Mouse (Mus musculus) B cell, adult 2 months (primary cell): ENCODE measurements around the gene Trim37.
"Not testable (repeated sequence)": the region's sequence is repeated elsewhere in the genome, so short reads cannot be mapped to it uniquely, and the experiment has no call there.

Source experiments
- DNase-seq, 2 experiments: peaks; one replicate each; pipeline ENCODE4 v3.0.0; 2022

Trim37 gene

DNA sequence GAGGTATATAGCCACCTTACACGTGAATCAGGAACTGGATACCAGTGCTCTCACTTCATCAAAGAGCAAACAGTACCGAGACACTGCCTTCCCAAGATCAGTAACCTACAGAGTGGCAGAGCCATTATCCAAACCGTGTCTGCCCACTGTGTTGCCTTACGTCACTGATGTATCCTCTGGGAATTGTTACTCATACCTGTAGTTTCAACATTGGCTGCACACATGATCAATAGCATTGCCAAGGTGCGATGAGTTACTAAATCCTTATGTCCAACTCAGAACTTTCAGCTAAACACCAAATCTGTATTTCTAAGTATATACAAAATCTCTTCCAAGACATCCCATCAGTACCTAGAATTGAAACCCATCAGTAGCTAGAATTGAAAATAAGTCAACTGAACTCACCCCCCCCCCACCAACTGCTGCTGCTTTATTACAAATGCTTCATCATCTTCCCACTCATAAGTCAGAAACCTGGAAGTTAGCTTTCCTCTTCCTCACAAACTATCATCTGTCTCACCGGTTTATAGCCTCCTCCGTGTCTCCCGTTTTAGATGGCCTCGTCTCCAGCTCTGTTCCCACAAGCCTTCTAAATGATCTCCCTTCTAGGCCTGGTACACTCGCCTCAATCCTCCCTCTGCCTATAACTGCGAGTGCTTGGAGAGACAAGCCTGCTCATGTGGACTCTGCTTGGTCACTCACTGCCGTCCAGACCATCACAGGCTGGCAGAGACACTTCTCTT is 108.0 kb downstream of the Trim37 start:
- no peak for DNase-seq

DNA sequence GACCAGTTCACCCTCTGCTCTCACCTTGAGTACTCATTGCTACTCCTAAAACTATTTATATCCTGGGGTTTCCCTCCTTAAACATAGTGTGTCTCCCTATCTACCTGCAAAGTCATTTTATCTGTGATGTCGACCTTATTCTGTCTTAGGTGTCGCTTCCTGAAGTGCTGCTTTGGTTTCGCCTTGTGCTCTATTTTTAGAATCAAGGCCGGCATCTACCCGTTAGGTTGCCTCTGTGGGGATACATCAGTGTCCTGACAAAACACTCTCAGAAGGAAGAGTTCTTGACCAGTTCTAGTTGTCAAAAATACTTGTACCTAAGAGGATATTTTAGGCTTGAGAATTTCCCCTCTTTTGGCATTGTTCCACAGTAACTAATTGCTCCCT is 108.6 kb downstream of the Trim37 start:
- DNase-seq = no peak

DNA sequence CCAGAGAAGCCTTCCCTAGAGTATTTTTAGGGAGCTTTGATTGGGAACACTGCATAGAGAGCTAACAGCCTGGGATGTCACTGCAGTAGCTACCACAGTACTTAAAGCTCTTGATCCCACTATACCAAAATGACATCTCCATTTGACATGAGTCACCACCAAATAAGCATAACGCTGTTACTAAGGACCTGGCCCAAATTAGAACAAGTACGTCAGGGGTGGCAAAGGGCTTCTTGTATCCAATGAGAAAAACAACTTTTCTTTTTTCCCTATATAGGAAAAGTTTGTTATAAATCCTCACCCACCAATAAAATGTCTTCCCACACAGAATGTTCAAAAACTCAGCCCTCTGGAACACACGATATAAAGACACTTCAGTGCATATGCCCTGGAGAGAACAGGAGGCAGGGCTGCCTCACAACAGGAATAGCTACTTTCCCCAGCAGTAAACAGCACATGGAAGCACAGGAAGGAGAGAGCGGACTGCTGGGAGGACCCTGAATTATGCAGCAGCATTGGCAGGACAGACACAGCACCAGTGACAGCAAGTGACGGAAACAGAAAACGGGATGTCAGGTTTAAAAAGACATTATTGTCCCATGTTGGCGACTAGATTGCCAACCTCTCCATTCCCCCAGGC is 112.1 kb downstream of the Trim37 start:
- DNase-seq = no peak

DNA sequence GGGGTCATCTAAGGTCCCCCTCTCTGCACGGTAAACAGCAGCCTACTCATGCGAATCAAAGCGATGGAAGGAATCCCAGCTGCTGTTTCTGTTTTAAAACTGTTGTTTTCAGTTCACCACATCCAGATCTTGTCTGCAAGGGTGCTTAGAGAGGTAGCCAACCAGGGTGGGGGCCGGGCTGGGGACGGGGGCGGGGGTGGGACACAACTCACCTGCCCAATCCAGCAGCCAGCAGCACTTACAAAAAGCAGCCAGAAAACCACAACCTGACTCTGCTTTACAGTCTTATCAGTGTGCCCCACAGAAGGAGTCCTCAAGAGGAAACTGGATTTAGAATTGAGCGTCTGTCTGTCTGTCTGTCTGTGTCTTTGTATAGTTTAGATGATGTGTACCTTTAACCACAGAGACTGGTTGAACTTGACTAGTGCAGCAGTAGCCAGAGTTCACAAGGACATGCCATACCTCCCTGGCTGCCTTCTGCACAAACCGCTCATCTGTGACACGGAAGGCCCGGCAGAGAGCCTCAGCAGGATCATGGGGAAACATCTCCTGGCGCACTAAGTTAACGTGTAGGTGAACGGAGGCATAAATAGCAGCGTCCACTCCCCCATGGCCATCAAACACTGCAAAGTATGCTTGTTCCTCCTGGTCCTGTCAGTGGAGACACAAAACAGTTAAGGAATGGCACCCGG is 113.4 kb downstream of the Trim37 start:
- DNase-seq = no peak

DNA sequence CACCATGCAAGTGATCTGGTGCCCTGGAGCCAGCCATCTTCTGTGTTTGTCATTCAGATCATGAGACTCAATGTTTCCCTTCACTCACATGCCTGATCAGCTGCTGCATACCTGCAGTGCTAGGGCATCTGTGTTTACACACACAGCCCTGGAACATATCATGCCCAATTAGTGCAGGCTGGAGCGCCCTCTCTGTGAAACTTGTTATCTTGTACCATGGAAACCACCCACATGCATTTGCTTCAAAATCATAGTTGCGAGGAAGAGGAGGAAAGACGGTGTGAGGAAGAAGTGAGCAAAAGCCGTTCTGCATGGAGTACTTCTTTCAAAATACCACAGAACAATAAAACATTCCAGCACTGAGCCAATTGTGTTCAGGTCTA is 113.9 kb downstream of the Trim37 start:
- no peak for DNase-seq

DNA sequence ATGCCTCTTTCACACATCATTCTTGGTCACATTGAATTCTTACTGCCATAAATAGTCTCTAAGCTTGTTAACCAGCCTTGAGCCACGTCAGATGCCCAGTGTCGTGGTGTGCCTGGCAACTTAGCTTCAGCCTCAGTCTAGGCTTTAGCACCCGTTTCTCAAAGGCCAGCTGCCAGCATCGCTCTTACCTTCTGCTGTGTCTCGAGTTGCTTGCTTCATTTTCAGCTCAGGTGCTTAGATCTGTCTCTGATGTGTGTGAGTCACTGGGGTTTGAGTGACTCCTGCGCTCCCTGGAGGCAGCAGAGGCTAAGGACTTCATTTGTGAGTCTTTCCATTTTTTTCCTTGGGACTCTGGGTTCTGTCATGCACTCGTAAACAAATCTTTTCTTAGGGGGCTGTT is 114.4 kb downstream of the Trim37 start:
- no peak for DNase-seq

DNA sequence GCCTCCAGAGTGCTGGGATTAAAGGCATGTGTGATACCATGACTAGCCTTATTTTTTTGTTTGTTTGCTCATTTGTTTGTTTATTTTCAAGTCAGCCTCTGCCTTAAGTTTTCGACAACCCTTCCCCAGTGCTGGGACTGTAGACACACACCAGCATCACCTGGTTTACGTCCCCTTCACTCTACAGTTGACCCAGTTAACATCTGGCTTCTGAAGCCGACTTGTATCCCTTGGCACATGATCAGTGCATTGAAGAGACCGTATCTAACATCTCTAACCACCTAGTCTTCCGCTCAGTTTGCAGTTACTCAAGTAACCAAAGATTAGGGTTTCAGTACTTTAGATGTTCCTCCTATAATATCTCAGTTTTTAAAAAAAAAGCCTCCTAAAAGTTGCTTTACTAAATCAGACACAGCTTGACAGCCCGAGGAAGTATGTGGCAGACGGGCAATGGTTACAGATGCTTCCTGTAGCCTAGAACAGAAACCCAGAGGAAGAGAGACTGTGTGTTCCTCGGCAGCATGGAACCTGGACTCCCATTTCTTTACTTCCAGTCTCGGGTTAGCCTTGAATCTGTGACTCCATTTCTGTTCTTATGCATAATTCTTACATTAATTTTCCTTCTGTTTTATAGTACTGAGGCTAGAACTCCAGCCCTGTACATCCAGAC is 118.4 kb downstream of the Trim37 start:
- DNase-seq = no peak

DNA sequence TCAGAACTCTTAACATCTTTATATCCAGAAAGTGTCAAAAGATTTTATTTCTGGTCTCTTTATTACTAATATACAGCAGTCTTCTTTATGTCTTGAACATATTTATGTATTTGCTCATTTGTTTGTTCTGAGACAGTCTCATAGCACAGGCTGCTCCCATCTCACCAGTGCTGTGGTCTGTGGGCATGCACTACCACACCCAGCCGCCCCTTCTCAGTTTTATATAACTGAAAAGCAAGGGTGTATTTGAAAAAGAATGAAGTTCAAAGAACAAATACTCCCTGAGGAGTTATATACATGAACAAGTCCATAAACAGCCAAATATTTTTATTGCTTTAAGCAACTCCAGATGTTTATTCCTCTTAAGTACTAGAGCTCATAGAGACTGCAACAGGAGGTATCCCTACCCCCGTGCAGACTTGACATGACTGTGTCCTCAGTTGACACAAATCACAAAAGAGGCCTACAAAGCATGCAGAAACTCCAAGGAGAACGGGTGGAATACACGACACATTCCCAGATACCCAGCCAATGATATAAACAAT is 119.3 kb downstream of the Trim37 start:
- DNase-seq = no peak

DNA sequence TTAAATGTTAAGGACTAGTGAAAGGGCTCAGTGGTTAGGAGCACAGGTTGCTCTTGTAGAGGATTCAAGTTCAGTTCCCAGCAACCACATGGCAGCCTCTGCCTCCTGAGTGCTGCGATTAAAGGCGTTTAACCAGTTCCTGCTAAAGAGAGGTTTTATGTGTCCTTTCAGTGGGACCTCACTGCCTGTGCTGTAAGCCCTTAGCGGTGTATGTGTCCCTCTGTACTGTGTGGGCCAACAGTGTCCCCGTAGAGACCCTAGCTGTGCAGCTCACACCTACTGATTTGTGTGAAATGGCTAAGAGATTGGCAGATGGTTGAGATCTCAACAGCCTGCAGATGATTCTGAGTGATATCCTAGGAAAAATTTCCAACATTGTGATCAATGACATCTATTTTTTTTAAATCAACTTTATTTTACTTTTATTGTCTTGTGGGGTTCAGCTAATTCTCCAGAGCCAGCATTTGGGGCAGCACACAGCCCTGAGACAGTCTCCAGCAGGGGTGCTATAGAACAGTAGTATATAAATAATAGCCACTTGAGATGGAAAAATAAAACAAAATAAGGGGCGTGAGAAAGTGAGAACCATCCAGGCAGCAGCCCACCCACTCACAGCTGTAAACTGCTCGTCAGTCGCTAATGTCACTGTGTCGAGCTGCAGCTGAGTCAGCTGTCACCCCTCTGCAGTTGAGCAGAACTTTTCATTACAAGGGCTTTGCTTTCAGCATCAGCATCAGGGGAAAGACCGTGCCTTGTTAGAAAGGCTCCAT is 120.0 kb downstream of the Trim37 start:
- no peak for DNase-seq

DNA sequence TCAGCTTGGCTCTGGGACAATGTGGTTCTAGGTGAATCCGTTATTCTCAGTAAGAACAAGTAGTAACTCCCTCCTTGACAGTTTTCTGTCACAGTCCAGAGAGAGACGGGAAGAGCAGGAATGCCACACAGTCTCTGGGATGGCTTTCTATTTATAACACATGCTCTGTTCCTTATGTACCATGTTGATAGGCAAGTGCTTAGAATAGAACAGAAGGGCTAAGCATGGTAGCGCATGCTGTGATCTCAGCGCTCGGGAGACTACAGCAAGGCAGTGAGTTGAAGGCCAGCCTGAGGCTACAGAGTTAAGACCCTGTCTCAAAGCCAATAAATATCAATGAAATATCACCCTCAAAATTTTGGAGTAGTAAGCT is 120.6 kb downstream of the Trim37 start:
- DNase-seq = no peak

DNA sequence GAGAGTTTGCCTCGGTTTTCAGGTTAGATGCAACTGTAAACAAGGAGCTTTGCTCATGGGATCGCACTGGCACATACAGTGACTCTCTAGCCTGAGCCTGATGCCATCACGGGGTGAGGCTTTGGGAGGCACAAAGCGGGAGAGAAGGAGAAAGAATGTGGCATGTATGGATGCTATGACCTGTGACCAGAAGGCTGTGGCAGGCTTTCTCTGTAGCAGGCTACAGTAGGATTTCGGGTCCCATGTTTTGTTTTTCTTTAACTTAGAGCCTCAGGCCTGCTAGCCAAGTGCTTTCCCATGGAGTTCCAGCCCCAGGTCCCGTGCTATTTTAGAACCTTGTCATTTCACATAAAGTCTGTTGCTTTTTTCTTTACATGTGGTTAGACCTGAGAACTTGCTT is 123.3 kb downstream of the Trim37 start:
- no peak for DNase-seq

DNA sequence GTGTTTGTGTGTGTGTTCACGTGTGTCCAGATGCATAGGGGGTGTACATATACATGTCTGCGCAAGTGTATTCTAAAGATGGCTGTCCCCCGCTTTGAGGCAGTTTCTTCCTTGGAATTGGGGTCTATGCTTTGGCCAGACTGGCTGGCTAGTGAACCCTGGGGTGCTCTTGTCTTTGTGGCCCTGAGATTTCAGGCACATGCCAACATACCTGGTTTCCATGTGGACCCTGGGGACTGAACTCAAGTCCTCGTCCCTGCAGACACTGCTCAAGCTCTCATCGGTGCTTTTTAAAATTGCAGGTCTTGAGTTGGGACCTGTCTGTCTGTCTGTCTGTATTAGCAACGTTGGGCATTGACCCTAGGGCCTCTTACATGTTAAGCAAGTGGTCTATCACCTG is 126.4 kb downstream of the Trim37 start:
- no peak for DNase-seq

DNA sequence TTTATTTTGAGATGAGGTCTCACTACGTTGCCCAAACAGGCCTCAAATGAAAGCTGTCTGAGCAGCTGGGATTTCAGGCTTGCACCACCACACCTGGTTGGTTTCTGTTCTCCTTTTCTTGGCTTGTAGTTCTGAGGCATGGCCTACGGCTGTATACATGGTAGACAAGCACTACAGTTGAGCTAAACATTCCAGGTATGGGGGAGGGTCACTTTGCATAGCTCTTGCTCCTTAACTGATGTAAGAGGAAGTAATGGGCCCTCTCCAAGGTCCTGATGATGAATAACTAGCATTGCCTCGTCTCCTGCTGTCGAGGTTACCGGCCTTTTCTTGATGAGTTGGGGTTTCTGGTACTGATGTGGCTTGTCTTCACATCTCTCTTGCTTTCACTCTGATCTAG is 127.3 kb downstream of the Trim37 start:
- peak; percentile 46 to 54 for DNase-seq

DNA sequence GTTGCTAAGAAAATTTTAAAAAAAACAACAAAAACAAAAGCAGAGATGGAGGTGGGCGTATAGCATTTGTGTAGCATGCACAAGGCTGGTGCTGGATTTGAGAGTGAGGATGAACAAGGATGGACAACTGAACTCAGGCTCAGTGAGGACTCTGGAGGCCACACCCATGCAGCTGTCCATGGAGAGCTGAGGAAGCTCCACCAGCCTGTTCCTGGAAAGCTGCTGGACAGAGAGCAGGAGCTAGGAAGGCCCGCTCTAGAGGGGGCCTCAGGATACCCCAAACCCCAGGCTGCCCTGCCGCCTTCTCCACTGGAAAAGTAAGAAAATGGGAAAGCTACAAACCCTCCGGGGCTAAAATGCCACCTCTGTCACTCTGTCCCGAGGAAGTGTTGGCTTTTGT is 130.4 kb downstream of the Trim37 start:
- DNase-seq = no peak

DNA sequence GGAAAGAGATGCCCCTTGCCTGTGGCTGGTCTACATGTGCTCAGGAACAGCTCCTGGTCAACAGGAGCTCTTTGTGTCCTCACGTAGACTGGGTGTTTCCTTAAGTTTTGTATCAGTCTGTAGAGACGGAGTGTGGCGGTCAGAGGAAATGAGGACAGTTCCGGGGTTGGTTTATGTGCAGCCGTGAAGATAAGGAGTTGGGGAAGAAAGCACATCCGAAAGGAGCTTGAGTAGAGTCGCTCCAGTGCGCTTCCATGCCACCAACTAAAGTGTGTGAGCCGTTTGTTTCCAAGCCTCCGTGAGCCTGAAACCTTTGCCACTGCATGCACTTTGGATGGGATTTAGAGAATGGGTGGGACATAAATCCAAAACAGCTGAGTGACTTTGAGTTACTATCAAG is 132.9 kb downstream of the Trim37 start:
- DNase-seq = no peak

DNA sequence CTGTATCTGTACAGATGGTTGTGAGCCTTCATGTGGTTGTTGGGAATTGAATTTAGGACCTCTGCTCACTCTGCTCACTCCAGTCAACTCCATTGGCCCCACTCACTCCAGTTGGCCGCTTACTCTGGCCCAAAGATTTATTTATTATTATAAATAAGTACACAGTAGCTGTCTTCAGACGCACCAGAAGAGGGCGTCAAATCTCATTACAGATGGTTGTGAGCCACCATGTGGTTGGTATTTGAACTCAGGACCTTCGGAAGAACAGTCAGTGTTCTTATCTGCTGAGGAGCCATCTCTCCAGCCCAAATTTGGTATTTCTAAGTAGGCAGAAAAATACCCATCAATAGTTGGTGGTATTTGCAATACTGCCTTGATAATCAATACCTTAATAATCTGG is 134.8 kb downstream of the Trim37 start:
- DNase-seq = not testable (repeated sequence)

DNA sequence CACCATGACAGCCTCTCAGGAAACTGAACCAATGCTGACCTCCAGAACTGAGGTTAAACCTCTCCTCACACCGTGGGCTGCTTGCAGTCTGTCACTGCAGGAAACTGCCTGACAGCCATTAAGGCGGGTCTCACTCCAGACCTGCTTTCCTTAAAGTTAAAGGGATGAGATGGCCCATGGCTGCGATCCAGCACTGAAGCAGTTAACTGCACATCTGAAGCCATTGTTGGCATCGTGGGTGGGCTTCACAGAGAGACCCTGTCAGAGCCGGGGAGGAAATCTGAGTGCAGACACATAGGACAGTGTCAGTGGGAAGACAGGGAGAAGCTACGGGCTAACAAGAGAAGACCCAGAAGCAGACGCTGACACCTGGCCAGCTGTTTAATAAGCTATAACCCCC is 137.1 kb downstream of the Trim37 start:
- no peak for DNase-seq

DNA sequence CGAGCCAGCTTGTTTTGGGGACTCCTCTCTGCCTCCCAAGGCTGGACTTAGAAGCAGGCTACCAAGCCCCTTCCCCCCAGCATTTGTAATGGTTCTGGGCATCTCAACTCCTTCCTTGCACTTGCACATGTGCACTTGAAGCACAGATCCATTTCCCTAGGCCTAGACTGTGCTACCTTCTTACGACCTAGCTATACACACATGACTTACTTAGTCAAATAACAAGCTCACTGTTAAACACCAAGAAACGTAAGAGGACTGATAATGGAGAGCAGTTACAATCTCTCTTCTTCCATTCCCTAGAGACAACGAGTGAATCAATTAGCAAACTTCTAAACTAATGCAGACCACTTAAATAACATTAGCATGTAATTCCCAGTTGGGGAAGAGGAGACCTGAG is 139.4 kb downstream of the Trim37 start:
- DNase-seq = no peak

DNA sequence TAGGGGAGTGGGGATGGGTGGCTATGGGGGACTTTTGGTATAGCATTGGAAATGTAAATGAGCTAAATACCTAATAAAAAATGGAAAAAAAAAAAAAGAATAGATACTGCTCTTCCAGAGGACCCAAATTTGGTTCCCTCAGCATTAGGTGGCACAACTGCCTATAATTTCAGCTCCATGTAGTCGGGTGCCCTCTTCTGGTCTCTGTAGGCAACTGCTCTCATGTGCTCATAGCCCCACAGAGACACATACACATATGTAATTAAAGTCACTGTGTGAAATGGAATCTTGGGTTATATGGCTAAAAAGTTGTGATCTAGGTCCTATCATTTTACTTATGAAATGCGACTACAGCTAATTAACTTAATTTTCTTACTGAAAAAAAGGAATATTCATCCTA is 141.9 kb downstream of the Trim37 start:
- DNase-seq = no peak
